Mouse (Mus musculus) mesoderm, embryonic 11.5 days (tissue): ENCODE results near the gene Exoc4.
A peak's percentile ranks its signal among the peaks of the same experiment; 100 is the strongest.

Source experiments
- DNase-seq: peaks from one replicate; pipeline ENCODE4 v3.0.0-alpha.2; 2012; ENCODE audit warnings: low read depth, low spot score

The Exoc4 gene

DNA sequence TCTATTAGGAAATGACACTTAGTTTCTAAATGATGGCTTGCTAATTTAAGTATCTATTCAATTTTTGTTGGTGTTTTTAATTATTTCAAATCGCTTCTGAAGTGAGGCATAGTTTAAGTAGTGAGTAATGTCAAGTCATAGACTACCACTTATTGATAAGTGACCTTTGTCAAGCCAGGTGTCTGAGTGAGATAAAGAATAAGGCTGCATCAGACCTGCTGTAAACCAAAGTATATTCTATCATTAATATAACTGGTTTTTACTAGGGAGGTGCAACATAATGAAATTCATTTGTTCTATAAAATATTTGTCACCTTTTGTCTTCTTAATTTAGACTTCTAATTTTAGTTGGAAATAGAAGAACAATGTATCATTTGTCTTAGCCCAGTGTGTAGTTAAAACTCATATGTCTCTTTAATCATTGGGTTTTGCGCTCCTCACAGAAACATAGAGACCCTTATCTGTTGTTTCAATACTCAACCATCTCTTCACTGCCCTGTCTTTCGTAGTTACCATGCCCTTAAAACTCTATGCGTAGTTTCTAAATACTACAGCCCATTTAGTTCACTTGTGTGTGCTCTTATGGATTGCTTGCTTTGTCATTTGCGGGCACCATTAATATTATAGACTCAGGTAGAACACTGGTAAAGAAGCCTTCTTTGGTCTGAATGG lies 217.4 kb downstream of the Exoc4 start:
- DNase-seq: no peak

DNA sequence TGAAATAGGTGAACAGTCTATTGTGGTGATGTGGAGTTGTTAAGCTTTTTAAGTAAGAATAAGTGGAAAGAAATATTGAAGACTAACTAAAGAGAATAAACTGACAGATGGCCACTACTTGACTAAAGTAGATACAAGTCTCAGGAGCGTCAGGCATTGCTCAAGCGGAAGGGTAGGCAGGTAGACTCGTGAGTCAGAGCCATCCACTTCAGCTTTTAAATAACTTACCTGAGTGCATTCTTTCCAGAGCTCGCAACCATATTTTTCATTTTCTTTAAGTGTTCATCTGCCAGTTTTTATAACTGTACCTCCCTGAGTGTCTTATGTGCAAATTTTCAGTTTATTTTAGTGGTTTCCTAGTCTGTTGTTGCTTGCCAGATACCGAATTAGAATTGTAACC lies 219.6 kb downstream of the Exoc4 start:
- no peak for DNase-seq

DNA sequence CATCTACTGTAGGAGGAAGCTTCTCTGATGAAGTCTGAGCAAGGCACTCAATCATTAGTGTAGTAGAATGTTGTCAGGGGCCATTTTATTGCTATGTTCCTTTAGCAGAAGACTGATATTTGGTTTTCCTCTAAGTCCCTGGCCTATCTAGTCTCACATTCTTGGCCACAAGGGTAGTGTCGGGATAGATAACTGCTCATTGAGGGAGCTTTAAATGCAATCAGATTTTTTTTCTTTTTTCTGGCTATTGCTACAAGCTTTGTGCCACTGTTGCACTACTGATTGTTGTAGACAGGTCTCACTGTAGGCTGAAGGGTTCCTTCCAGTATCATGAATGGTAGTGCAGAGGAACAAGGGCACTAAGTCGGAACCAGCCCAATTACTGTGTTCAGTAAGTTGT lies 227.2 kb downstream of the Exoc4 start:
- DNase-seq: no peak

DNA sequence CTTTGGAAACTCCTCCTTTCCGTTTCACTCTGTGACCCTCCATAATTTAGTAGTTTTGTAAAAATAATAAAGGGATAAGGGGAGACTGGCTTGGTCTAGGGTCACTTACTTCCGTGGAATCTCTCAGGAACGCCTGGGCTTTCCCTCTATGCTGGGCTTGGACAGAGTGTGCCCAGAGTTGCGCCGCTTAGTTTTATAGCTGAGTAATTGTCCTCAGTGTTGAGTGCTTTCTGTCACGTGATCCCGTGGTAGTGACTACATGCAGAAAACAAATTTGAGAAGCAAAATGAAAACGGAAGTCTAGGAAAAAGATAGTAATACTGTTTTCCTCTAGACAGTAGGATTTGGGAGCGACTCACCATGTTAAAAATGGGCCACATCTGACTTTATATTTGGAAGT lies 235.7 kb downstream of the Exoc4 start:
- DNase-seq: no peak

DNA sequence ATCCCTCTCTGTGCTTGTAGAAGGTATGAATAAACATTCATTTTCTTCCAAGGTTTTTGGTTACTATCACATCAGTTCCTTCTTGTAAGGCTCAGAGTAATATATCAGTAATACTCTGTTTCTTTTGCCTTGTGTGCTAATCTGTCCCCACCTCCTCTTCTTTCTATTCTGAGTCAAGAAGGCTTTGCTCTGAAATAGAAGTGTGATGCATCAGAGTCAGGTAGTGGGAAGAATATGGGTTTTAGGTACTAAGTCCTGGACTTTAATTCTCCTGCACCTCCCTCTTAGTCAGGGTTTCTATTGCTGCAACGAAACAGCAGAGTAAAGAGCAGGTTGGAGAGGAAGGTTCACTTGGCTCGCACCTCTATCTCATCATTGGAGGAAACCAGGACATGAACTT lies 240.9 kb downstream of the Exoc4 start:
- DNase-seq: no peak

DNA sequence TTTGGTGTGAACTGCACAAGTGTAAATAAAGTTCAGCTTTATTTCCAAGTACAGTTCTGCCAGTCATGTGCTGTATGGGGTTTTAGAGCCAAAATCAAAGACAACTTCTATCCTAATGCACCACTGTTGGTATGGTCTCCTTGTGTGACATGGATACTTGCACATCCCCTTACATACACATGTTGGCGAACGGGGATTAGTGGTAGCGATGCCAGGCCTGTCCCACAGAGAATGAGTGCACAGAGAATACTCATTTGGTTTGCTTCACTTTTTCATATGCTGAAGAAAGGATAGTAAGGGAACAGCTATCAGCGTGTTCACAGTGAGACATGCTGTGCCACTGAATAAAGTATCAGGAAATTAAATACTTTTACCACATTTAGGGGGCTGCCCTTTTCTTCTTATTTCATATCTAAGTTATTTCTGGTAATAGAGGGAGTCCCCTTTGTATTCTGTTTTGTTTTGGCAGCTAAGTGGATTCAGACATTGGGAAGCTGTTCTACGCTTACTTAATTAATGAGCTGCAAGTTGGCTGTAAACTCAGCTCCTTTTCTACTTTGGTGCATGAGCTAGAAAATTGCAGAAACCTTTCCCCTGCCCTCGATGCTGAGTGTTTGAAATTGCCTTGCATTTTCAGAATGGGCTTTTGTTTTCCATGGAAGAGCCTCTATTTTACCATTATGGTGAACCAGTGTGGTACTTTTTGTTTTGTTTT lies 247.4 kb downstream of the Exoc4 start:
- no peak for DNase-seq

DNA sequence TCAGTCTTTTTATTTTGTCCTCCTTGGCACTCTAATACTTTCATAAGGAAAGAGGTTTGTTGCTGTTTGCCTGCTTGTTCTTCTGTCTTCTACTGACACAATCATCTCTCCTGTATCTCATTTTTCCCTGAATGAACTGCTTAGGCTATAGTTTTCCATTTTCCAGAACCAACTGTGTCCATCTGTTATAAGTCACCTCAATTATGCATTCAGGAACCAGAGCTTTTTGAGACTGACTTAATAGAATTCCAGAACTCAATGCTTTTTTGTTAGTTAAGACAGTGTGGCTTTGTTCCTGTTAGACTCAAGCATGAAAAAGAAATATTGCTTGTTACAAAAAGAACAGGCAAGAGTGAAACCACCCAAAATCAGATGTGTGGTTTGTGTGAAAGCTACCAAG lies 248.5 kb downstream of the Exoc4 start:
- DNase-seq: peak; percentile 36

DNA sequence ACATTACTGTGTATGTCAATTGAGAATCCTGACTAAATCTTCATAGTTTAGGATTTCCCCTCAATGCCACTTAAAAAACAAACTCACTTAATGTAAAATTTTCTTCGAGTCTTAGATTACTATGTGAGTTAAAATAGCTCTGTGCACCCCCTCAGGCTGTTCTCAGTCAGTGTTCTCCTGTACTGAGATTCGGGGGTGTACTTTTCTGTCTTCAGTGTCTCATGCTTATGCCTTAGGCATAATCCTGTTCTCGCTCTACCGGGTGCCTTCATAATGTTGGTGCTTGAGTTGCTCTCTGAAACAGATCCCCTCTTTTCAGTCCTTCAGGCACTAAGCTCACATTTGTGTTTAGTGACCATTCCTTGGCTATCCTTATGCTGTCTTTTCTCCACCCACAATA lies 253.5 kb downstream of the Exoc4 start:
- DNase-seq: no peak

DNA sequence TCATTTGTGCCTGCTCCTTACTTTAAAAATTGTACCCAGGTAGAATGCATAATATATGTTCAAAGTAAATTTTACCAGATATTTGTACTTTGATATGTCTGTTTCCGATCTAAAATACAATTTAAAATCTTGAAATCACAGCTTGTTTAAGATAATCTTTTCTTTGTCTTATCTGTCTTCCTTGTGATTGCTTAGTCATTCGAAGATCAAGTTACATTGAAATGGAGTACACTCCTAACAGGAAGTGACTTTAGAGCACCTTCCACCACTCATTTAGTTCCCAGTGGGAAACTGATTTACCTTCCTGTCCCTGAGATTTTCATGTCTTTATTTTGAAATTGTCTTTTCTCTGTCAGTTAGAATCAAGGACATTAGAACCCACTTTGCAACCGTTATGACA lies 254.5 kb downstream of the Exoc4 start:
- no peak for DNase-seq

DNA sequence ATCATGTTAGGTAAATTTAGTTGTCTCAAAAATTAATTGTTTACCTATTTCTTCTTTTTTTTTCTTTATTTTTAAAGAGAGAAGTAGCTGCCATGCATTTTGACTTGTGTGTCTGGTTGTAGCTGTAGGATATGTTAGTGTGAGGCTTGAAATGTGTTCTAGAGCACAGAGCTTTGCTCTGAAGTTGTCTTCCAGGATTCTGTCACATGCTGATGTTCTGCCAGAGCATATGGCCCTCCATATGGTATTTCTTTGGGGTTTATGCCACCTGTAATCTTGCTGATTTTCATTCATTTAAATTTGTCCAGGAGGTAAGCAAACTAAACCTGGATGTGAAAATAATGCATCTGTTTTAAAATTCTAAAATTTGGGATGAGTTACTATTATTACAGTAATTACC lies 258.2 kb downstream of the Exoc4 start:
- no peak for DNase-seq

DNA sequence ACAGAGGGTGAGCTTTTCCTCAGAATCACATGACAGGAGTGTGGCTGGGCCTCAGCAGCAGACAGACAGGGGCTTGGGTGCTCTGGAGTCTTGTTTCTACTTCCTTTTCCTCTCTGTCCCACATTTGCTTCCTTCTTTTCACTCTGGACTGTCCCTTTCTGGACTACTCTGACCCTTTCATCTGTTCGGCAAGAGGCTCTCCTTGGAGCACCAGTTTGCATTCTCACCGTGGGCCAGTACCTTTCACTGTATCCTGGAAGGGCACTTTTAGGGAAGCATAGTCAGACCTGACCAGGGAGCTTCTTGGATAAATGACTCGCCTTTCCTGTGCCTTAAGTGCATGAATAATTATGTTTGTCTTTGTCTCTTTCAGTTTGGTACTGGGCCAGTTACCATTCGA lies 266.5 kb downstream of the Exoc4 start:
- DNase-seq: no peak

DNA sequence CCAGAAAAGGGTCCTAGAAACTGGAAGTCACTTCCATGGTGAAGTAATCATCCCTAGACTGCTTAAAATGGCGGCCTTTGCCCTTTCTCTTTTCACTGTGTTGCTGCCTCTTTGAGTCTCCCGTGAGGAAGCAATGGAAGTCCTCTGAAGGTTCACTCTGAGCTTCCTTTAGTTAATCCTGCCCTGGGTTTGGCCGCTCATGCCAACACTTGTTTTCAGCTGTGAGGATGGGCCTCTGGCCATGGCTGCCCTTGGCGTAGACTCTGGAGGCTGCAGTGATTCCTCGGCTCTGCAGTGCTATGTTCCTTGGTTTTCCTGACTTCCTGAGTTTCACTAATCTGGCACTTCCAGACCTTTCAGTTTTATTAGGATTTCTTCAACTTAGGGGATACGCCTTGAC lies 267.9 kb downstream of the Exoc4 start:
- no peak for DNase-seq

DNA sequence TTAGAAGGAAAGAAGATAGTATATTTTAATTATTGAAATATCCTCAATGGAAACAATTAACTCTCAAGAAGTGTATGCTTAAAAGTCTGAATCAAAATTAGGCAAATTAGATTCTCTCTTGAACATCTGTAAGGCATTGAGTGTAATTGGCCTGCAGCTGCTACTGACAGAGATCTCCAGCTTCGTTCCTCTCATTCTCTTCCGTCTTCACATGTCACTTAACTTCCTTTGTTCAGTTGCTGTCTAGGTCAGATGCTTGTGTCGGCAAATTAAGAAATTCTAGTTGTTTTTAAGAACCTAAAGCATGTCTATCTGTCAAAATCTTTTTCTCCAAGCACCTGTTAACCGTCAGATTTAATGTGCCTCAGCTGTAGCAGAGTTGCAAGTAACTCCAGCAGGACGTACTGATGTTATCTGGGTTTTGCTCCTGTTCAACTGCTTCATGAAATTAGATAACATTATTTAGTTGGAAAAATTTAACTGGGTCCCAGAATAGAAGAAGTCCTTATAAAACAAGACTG lies 269.1 kb downstream of the Exoc4 start:
- no peak for DNase-seq

DNA sequence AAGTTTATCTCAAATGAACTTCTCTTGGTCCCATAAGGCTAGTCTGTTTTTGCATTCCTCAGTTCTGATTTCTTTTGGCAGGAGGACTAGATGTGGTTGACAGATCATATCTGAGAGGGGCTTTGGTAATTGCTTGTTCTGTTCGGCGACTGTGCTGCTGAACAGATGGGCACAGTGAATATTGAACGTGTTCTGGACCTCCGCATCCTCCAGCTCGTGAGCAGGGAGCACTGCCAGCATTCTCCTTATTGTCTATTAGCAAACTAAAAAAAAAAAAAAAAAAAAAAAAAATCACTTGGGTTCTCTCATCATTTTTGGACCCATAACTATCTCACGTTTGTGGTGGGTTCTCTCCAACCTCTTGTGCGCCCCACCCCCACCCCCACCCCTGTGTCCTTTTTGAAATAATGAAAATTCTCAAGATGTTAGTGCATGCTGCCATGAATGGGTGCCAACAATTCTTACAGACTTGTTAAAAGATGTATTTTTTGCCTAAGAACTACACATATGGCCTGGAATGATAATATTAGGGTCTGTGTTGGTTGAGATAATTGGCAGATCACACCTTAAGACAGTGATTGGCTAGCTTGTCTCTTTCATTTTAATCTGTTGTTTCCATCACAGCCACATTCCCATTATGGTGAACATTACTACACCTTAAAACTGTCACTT lies 276.9 kb downstream of the Exoc4 start:
- DNase-seq: no peak

DNA sequence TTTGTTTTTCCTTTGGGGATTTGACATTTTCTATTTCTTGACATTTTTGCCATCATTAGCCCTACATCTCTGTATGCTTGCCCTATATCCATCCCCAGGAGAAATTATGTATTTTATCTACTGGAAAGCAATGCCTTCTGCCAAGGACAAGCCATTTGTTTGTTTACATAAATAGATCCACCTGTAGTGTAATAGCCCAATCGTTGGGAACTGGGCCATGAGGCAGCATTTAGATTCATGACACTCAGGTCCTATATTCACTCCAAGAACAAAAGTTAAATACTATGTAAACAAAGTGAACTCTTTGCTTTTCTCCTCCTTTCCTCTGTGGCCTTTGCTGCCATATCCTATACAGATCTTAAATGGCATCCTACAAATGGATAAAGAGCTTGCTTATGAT lies 291.5 kb downstream of the Exoc4 start:
- no peak for DNase-seq

DNA sequence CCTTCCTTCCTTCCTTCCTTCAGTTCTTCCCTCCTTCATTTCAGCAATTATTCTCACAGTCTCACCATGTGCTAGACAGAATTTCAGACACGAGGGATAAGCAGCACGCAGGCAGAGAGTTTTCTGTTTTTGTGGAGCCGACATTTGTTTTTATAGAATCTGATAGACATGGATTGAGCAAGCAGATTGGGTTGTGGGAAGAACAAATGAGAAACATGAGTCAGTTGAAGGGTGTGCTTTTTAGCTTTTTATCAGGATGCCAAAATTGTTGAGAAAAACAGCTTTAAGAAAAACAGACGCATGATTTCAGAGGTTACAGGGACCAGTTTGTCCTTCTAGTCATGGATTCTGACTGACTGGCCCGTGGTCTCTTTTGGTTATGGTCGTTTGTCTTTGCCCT lies 293.8 kb downstream of the Exoc4 start:
- DNase-seq: no peak

DNA sequence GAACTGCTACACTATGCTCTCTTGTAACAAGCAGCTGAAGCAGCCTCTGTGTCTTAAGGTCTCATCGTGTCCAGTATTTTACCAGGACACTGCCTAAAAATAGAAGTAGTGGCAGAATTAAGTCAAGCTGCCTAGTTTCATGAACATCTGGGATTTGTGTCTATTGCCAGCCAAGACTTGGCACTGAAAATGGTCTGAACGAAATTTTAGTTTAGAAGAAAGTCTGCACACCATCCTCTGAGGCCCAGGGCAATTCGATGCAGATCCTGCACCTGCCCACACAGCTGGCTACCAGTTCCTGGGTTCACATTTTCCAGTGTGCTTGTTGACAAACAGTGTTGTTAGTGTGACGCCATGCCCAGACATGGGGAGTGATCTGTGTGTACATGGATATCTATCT lies 303.0 kb downstream of the Exoc4 start:
- no peak for DNase-seq

DNA sequence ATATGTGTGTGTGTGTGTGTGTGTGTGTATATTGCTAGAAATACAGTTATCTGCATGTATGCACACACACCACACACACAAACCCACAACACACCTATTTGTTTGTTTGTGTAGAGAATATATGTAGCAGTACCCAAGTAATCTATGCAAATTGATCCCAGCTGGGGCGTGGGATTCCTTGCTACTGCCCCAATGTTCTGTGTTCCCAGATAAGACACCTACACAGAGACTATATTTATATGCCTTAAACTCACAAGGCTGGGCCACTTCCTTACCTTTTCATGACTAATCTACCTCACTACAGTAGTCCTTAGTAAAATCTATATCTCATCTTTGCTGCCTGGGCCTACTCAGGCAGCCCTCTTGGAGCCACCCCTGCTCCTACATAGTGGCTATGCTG lies 312.0 kb downstream of the Exoc4 start:
- DNase-seq: no peak

DNA sequence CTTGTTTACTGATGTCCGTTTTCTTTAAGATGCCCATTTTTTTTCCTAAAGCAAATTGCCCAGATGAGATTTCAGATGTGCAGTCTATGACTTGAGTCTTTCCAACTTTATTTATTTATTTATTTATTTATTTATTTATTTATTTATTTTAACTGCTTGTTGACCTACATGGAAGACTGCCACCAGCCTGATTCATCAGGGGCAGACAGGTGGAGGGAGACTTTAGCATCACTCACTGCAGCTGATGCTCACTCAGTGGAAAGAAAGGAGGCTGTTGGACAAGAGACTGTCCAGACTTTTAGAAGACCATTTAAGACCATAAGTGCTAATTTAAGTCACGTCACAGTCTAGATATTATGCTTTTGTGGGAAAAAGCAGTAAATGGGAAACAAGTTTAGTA lies 313.0 kb downstream of the Exoc4 start:
- no peak for DNase-seq

DNA sequence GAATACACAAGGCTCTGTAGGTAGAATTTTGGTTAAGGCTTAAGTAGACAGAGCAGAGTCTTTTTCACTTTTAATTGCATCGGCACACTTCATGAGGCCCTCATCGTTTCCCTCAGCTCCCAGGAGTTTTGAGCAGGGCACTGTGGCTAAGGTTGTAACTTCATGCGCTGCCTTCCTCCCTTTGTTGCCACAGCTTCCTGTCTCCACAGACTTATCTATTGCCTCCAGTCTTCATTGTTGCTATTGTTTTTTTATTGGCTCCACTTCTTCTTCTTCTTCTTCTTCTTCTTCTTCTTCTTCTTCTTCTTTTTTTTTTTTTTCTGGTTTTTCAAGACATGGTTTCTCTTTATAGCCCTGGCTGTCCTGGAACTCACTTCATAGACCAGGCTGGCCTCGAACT lies 327.1 kb downstream of the Exoc4 start:
- no peak for DNase-seq

DNA sequence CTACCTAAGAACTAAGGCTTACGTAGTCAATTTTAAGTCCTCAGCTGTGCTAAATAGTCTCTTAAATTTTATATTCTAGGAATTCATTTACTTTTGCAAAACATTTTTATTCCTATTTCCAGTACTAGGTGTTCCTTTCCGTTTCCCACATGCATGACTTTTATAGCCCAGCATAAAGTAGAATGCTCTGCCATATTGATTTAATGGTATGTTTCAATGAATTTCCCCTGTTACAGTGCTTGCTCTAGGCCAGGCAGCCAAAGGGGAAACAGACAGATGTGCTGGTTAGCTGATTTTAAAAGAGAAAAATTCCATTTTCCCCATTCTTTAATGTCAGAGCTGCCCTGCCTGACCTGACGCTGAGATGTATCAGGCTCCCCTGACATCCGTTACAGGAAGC lies 359.6 kb downstream of the Exoc4 start:
- no peak for DNase-seq

DNA sequence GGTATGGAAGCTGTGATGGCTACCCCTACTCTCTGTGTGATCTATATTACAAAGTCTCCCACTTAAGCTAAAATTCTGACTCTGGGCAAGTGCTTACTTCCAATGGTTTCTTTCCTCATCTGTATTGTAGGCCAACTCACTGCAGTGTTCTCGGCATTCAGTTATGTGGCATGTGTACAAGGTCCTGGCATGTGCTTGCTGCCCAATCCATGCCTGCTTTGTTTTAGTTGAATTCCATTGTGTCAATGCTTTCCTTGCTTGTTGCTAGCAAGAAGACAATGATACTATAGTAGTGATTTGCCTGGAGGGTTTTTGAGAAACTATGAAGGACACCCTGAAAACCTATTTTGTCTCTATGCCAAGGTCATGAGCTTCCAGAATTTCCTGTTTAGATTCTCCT lies 365.1 kb downstream of the Exoc4 start:
- DNase-seq: no peak

DNA sequence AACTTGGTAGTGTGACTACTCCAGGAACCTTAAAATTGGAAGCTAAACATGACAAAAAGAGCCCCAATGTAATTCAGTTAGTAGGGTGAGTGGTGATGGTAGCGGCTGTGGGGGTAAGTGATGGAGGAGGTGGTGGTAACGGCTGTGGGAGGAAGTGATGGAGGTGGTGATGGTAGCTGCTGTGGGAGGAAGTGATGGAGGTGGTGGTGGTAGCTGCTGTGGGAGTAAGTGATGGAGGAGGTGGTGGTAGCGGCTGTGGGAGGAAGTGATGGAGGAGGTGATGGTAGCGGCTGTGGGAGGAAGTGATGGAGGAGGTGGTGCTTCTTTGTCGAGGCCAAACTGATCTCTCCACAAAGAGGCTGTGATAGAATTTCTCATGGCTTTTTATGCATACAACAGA lies 369.7 kb downstream of the Exoc4 start:
- DNase-seq: no peak
